Mouse (Mus musculus) myocyte (in vitro differentiated cells): ENCODE measurements around the gene 4930469K13Rik. TPM values are rescaled to one million over a fixed set of nuclear protein-coding genes. Genes with fewer than 3 reads are reported as not detected.

Experiments used
- H3K27me3 ChIP-seq: one replicate; pipeline ENCODE4 v1.6.1; 2011; ENCODE audit not compliant: control insufficient read depth, insufficient read depth, insufficient read length
- H3K36me3 ChIP-seq: one replicate; pipeline ENCODE4 v1.6.1; 2011; ENCODE audit not compliant: control insufficient read depth, insufficient read depth
- H3K4me2 ChIP-seq: one replicate; pipeline ENCODE4 v1.6.1; 2011; ENCODE audit warnings: low read depth, control low read depth
- H3K4me3 ChIP-seq: one replicate; pipeline ENCODE4 v1.5.1; 2011; ENCODE audit warnings: mild to moderate bottlenecking, control low read depth, moderate library complexity
- H3K79me2 ChIP-seq: one replicate; pipeline ENCODE4 v1.6.1; 2011; ENCODE audit not compliant: control insufficient read depth, insufficient read depth
- H3ac ChIP-seq: one replicate; pipeline ENCODE4 v1.6.1; 2011; ENCODE audit not compliant: control insufficient read depth, insufficient read length
- CEBPB ChIP-seq: IDR thresholded peaks from 2 replicates; pipeline ENCODE4 v1.6.1; 2011; ENCODE audit warnings: mild to moderate bottlenecking, moderate library complexity; ENCODE audit not compliant: poor library complexity, insufficient read depth, severe bottlenecking
- E2F4 ChIP-seq: IDR thresholded peaks from one replicate; pipeline ENCODE4 v1.6.1; 2011; ENCODE audit warnings: mild to moderate bottlenecking, control low read depth, moderate library complexity; ENCODE audit not compliant: insufficient read depth
- MAX ChIP-seq: IDR thresholded peaks from one replicate; pipeline ENCODE4 v1.6.1; 2011; ENCODE audit warnings: low read depth, mild to moderate bottlenecking, control low read depth
- MYOD1 ChIP-seq, 3 experiments: IDR thresholded peaks; one replicate each; pipeline ENCODE4 v1.6.1; 2011; ENCODE audit warnings: control low read depth in 2 of 3, low read depth in 2 of 3, mild to moderate bottlenecking in 2 of 3, moderate library complexity in 1 of 3; ENCODE audit not compliant: insufficient read length in 2 of 3, control insufficient read depth in 1 of 3
- MYOG ChIP-seq, 3 experiments: IDR thresholded peaks; one replicate each; pipeline ENCODE4 v1.6.1; 2011; ENCODE audit warnings: control low read depth in 2 of 3, low read depth in 2 of 3, mild to moderate bottlenecking in 2 of 3; ENCODE audit not compliant: insufficient read length in 2 of 3, control insufficient read depth in 1 of 3, insufficient read depth in 1 of 3
- POLR2A ChIP-seq: IDR thresholded peaks from one replicate; pipeline ENCODE4 v1.6.1; 2011; ENCODE audit warnings: low read depth, mild to moderate bottlenecking, control low read depth, moderate library complexity; ENCODE audit not compliant: insufficient read length
- POLR2AphosphoS2 ChIP-seq: IDR thresholded peaks from one replicate; pipeline ENCODE4 v1.6.1; 2011; ENCODE audit warnings: low read depth, control low read depth; ENCODE audit not compliant: insufficient read length
- REST ChIP-seq: IDR thresholded peaks from one replicate; pipeline ENCODE4 v1.6.1; 2011; ENCODE audit warnings: mild to moderate bottlenecking, control low read depth, moderate library complexity; ENCODE audit not compliant: insufficient read depth, insufficient read length
- SRF ChIP-seq: IDR thresholded peaks from one replicate; pipeline ENCODE4 v1.6.1; 2011; ENCODE audit warnings: low read depth; ENCODE audit not compliant: control insufficient read depth, insufficient read length
- TCF12 ChIP-seq: IDR thresholded peaks from one replicate; pipeline ENCODE4 v1.6.1; 2011; ENCODE audit warnings: mild to moderate bottlenecking, control low read depth; ENCODE audit not compliant: poor library complexity, insufficient read depth, severe bottlenecking
- TCF3 ChIP-seq: IDR thresholded peaks from one replicate; pipeline ENCODE4 v1.6.1; 2011; ENCODE audit warnings: low read depth, control low read depth; ENCODE audit not compliant: insufficient read length
- USF1 ChIP-seq: IDR thresholded peaks from one replicate; pipeline ENCODE4 v1.6.1; 2011; ENCODE audit warnings: low read depth, mild to moderate bottlenecking, control low read depth, moderate library complexity
- polyA plus RNA-seq: library from polyadenylated mRNA; unstranded; fragments of >200 nt; fragmentation: generic; extraction: Trizol; gene quantifications from one replicate; pipeline ENCODE4 v1.2.1, GENCODE M21; 2012; ENCODE audit warnings: missing spikeins

The 4930469K13Rik gene
- polyA plus RNA-seq, 1 experiment = not detected

- H3K4me2 ChIP-seq = no peak overlapping the region
- TF ChIP-seq E2F4 (no peak), TCF12 (no peak), USF1 (no peak), TCF3 (no peak), POLR2A (no peak), MYOG (IDR thresholded peaks at IDR 0.05; ENCODE audit: control insufficient read depth in 1 of 3, insufficient read depth in 1 of 3, insufficient read length in 2 of 3, low read depth in 2 of 3) (no peak), REST (no peak), CEBPB (no peak), MYOD1 (IDR thresholded peaks at IDR 0.05; ENCODE audit: control insufficient read depth in 1 of 3, insufficient read length in 2 of 3, low read depth in 2 of 3) (no peak), POLR2AphosphoS2 (no peak), MAX (no peak), SRF (no peak)
- H3K79me2 ChIP-seq = no peaks in the 10 kb centered on the region
- H3K36me3 ChIP-seq = no peaks in the 10 kb centered on the region
- no peaks in the 10 kb centered on the region for H3K27me3 ChIP-seq
- no peak overlapping the region for H3ac ChIP-seq
- no peak overlapping the region for H3K4me3 ChIP-seq
These were observed 64.3 kb downstream of the 4930469K13Rik start for GRCm38 (mm10) chr11:34034008-34034505.

- Histone ChIP-seq H3ac (no peak overlapping the region), H3K4me2 (no peak overlapping the region), H3K27me3 (no peaks in the 10 kb centered on the region), H3K79me2 (no peaks in the 10 kb centered on the region), H3K4me3 (no peak overlapping the region), H3K36me3 (no peaks in the 10 kb centered on the region)
- TF ChIP-seq TCF12 (no peak), TCF3 (no peak), MAX (no peak), CEBPB (no peak), MYOD1 (IDR thresholded peaks at IDR 0.05; ENCODE audit: control insufficient read depth in 1 of 3, insufficient read length in 2 of 3, low read depth in 2 of 3) (no peak), POLR2AphosphoS2 (no peak), E2F4 (no peak), MYOG (IDR thresholded peaks at IDR 0.05; ENCODE audit: control insufficient read depth in 1 of 3, insufficient read depth in 1 of 3, insufficient read length in 2 of 3, low read depth in 2 of 3) (no peak), POLR2A (no peak)
These were observed 67.1 kb downstream of the 4930469K13Rik start for GRCm38 (mm10) chr11:34031015-34031805.

DNA sequence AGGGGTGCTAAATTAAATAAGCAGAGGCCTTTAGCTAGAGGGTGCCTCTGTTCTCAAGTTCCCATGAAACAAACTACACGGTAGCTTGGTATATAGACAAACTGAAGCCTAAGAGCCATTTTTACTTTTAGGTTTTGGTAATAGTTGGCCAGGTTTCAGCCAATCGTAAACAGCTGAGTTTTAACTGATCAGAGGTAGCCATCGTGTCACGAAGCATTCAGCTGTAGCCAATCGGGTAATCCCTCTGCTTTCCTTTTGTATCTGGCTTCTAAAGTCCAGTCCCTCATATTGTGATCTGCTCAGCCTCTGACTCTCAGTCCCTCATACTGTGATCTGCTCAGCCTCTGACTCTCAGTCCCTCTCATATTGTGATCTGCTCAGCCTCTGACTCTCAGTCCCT lies 68.7 kb downstream of the 4930469K13Rik start:
- no peak overlapping the region for H3K4me2 ChIP-seq
- no peak for TF ChIP-seq POLR2AphosphoS2
- TF ChIP-seq SRF = no peak
- no peak for TF ChIP-seq POLR2A
- no peak for TF ChIP-seq MYOG (IDR thresholded peaks at IDR 0.05; ENCODE audit: control insufficient read depth in 1 of 3, insufficient read depth in 1 of 3, insufficient read length in 2 of 3, low read depth in 2 of 3)
- no peak for TF ChIP-seq E2F4
- no peak for TF ChIP-seq REST
- no peak for TF ChIP-seq MAX
- no peak for TF ChIP-seq MYOD1 (IDR thresholded peaks at IDR 0.05; ENCODE audit: control insufficient read depth in 1 of 3, insufficient read length in 2 of 3, low read depth in 2 of 3)
- no peak for TF ChIP-seq TCF12
- TF ChIP-seq TCF3 = no peak
- TF ChIP-seq CEBPB = no peak
- TF ChIP-seq USF1 = no peak
- H3K4me3 ChIP-seq = no peak overlapping the region
- H3K36me3 ChIP-seq = no peaks in the 10 kb centered on the region
- no peaks in the 10 kb centered on the region for H3K79me2 ChIP-seq
- no peak overlapping the region for H3ac ChIP-seq
- no peaks in the 10 kb centered on the region for H3K27me3 ChIP-seq

DNA sequence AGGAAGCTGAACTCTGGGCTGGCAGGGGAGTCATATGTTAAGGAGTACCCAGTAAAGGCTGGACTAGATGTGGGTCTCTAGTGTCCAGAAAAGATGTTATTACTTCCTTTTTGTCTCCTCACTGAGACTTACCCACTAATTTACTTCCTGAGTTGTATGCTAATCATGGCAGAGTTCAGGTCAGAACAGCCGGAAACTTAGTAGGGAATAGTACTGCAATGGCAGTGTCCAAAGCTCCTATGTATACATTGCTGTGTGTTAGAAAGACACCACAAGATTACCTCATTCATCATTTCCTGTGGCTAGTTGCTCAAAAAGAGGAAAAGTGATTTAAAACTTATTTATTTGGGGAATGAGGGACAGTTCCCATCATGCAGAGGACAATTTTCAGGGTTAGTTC lies 73.3 kb downstream of the 4930469K13Rik start:
- Histone ChIP-seq H3ac (no peak overlapping the region), H3K4me2 (no peak overlapping the region), H3K36me3 (no peaks in the 10 kb centered on the region), H3K79me2 (no peaks in the 10 kb centered on the region), H3K27me3 (no peaks in the 10 kb centered on the region), H3K4me3 (no peak overlapping the region)
- no peak for TF ChIP-seq TCF3
- no peak for TF ChIP-seq POLR2A
- no peak for TF ChIP-seq SRF
- no peak for TF ChIP-seq USF1
- no peak for TF ChIP-seq CEBPB
- no peak for TF ChIP-seq E2F4
- TF ChIP-seq MYOG (IDR thresholded peaks at IDR 0.05; ENCODE audit: control insufficient read depth in 1 of 3, insufficient read depth in 1 of 3, insufficient read length in 2 of 3, low read depth in 2 of 3) = no peak
- no peak for TF ChIP-seq POLR2AphosphoS2
